Mouse (Mus musculus) gonadal fat pad, adult 2 months (tissue): ENCODE results near the gene Vangl2. TPM values are rescaled to one million over a fixed set of nuclear protein-coding genes. Genes with fewer than 3 reads are reported as not detected.

Source experiments
- DNase-seq: peaks from one replicate; pipeline ENCODE4 v3.0.0-alpha.2; 2012; ENCODE audit warnings: low read depth
- polyA plus RNA-seq: library from polyadenylated mRNA; depleted of rRNA; stranded (reverse); fragments of >200 nt; gene quantifications from 2 replicates; pipeline ENCODE4 v1.2.3, GENCODE M21; 2012; rRNA removed

The Vangl2 gene
- 2.6 and 4.4 TPM in 2 replicates for polyA plus RNA-seq

DNA sequence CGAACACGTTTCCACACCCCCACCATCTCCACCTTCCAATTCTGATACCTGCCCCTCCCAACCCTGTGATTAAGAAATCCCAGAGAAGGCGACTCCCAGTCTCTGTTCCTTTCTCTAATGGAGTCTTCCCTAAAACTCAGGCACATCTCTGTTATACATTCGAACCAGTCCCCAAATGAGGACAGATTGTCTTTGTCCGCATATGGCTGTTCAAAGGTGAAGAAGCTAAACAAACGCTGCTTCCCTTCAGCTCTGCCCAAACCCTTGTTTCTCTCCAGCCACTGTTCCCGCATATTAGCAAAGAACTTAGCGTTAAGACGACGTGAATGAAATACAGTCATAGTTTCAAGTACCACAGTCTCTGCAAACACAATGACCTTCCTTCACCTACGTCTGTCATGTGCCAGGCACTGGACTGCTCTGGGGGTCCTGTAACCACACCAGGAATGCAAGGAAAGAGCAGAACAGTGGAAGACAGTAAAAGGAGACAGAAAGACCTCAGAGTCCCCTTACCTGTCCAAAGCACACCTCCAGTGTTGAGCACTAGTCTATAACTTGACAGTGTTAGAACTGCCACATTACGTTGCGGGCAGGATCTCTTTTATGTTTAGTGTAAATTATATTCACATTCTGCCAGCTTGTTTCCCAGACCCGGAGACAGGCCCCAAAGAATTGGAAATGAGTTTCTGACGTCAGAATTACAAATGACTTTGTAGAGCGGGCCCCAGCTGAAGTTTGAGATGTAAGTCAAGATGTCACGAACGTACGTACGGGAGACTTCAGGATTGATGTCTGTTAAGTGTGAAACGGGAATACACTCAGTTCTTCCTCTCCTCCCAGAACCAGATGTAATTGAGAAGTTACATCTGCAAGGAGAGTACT is at the start of gene Vangl2:
Vangl2 (minus strand) TSS at position 51 of the 882 bp plus-strand sequence.
- DNase-seq: no peak

DNA sequence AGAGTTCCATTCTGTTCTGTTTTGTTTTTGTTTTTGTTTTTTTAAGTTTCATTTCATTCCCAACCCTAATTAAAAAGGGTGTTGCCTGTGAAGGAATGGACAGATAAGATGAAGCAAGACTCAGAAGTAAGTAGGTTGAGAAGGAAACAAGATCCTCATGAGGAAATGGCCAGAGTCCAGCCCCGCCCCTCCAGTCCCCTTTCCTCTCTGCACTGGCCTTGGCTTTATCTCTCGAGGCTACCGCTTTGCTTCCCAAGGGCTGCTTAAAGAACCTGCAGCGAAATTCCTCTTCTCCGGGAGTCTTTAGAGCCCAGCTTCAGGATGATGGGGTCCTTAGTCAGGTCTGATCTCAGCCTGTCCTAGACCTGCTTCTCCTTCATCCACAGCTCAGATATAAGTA is 49.7 kb upstream of the Vangl2 start:
- no peak for DNase-seq

- no peak for DNase-seq
These were observed 44.4 kb upstream of the Vangl2 start for GRCm38 (mm10) chr1:172072604-172073003.

- DNase-seq: no peak
These were observed 43.3 kb upstream of the Vangl2 start for GRCm38 (mm10) chr1:172071556-172071955.

- no peak for DNase-seq
These were observed 42.0 kb upstream of the Vangl2 start for GRCm38 (mm10) chr1:172070227-172070626.

GRCm38 (mm10) chr1:172064613-172065141 is 36.4 kb upstream of the Vangl2 start:
- no peak for DNase-seq

- no peak for DNase-seq
These were observed 35.2 kb upstream of the Vangl2 start for GRCm38 (mm10) chr1:172063291-172064023.

DNA sequence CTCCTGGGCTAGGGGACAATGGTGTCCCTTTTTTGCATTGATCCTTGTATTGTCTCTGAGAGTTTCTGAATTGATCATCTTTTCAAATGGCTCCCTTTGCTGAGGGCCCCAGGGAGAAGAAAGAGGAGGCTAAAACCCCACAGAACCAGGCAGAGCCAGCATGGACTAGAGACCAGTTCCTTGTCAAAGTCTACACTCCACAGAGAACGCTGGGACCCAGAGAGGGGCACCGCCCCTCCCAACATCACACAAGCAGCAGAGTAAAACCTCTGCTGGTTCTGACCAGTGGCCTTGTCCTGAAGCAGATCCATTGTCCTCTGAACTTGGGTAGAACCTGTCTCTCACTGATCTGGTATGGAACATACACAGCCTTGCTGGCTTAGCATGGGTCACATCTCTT is 33.9 kb upstream of the Vangl2 start:
- DNase-seq: no peak

DNA sequence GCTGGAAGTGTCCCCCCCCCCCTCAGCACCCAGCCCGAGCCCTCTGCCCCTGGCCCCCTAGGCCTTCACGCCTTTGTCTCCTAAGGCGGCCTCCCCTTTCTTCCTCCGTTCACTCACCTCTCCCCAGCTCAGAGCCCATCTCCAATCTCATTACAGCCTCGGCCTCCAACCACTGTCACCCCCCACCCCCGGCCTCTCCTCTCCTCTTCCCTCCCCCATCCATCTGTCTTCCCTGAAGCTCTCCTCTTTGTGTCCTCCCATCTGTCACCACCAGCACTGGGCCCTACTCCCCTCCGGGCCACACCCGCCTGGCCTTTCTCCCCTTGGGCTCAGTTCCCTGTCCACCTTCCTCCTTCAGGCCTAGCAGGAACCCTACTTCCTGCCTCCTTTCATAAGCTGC is 33.0 kb upstream of the Vangl2 start:
- DNase-seq: no peak

DNA sequence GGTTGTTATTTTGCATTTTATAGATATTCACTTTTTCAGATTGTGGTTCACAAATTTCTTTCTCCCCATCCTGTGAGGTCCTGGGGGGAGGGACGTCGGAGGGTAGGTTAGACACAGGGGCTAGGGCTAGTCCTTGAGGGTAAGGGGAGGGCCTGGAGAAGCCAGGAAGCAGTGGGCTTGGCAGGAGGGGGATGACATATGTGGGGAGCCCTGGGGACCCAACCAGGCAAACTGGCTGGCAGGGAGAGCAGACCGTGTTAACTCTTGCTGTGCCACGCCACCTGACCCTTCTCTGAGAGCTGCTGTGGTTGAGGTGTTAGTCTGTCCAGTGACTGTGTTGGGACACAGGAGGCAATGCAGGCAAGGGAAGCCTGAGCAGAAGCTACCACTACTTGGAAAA is 32.4 kb upstream of the Vangl2 start:
- no peak for DNase-seq

DNA sequence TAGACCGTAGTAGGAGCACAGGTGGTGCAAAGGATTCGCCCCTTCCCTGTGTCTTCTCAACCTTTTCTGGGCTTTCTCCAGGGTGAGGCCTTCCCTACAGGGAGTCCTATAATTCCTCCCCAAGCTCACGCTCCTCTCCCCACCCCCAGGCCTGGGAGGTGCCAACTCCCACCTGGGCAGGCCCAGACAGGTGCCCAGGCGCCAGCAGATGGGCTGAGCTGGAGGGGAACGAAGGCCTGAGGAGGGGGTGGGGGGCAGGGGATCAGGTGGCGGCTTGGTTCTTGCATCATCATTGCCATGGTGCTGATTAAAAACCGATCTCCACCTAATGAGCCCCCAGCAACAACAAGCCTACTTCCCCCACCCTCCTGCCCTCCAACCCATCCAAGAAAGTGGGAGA is 30.6 kb upstream of the Vangl2 start:
- no peak for DNase-seq

DNA sequence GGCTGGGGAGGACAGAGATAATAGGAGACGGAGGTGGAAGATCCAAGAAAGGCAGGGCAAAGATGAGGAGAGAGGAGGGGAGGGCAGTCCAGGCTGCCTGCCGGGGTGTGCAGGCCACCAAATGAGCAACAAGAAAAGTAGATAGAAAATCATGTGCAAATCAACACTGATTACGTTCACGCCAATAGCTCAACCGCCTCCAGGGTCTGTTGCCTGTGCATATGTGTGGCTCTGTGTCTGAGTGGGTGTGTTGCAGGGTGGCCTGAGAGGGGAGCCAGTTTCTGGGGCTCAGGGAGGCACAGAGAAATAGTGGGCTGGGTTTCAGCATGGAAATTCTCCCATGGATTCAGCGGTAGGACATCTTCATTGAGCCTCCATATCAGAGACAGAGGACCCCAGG is 30.1 kb upstream of the Vangl2 start:
- DNase-seq: no peak

DNA sequence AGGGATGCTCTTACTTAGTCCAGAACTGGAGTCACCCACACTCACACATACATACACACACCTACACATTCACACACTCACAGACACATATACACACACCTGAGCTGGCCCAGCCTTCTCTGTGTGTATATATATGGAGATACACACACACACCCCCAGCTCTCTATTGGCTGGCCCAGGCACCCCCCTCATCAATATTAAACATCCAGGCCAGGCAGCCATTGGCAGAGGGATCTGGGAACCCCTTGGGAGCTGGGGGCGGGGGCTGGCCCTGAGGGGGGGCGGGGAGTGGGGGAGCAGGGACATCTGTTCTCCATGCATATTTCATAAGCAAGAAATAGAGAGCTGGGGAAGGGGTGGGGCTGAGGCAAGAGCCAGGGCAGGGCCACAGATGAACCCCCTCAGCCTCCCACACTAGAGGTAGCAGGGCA is 29.3 kb upstream of the Vangl2 start, which contains the start of gene Nhlh1:
Nhlh1 (minus strand) TSS at position 83 of the 431 bp plus-strand sequence.
- DNase-seq: no peak

DNA sequence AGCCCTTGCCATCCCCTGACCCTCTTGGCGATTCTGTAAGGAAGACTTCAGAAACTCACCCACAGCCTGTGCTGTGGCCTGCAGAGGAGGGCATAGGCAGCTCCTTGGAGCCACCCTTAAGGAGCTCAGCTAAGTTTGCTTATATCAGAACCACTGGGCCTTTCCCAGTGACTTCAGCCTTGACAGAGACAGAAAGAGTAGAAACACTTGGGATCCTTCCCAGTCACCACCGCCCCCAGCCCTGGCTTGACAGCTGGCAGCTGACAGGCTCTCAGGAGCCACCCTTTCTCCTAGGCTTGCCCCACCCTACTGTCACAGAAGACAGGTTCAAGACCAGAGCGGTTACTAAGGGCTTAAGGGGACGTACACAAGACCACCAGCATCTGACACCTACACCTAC is 28.0 kb upstream of the Vangl2 start:
- DNase-seq: no peak

- DNase-seq: no peak
These were observed 25.5 kb upstream of the Vangl2 start for GRCm38 (mm10) chr1:172053541-172054440.

GRCm38 (mm10) chr1:172052766-172053279 is 24.6 kb upstream of the Vangl2 start:
- no peak for DNase-seq

DNA sequence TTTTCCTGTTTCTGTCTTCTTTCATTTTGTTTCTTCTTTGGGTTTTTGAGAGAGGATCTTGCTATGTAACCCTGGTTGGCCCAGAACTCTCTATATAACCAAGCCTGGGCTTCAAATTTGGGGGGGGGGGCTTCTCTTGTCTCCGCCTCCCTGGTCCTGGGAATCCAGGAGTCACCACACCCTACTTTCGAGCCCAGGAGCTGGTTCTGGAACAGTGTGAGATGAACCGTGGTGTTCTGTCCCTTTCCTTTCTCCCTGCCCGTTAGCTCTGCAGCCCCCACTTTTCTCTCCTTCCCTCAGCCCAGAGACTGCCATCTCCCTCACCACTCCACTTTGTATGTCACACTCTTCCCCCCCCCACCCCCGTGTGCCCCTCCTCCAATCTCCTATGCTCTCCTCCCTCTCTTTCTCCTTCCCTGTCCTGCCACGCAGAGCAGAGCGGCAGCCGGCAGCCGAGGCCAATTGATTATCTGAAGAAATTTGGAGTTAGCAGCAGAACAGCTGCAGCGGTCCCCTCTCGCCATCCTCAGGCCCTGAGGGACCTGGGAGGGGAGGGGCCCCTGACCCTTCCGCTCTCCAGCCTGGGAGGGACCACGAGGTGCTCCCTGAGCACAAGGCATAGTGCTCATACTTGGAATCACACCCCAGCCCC is 21.0 kb upstream of the Vangl2 start:
- no peak for DNase-seq

DNA sequence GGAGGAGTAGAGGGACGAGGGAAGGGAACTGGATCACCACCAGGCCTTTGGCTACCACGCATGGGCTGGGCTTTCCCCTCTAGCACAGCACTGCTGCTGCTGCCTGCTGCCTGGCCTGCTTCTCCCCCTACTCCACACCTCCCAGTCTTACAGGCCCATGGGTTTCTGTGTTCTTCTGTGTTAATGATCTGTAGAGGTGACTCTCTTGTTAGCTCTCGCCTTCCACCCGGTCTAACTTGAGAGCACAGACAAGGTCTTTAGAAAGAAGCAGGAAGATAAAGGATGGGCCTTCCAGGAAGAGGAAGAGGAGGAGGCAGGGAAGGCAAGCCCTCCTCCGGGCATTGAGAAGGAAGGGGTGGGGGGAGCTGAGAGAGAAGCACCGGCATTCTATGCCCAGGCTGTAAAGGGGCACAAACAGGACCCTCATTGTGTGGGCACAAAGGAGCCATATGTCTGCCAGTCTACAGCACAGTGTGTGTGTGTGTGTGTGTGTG is 20.0 kb upstream of the Vangl2 start:
- DNase-seq: no peak

- no peak for DNase-seq
These were observed 18.7 kb upstream of the Vangl2 start for GRCm38 (mm10) chr1:172046938-172047337.

- DNase-seq: no peak
These were observed 18.2 kb upstream of the Vangl2 start for GRCm38 (mm10) chr1:172046410-172046809.

GRCm38 (mm10) chr1:172029914-172030313 is 1.7 kb upstream of the Vangl2 start:
- no peak for DNase-seq
